Mouse (Mus musculus) thymus, postnatal 36 days (tissue): ENCODE data around the gene Rasal2.

Experiments
- DNase-seq, 2 experiments: peaks; one replicate each; pipeline ENCODE4 v3.0.0; 2022; ENCODE audit warnings: mixed read lengths in 2 of 2

The Rasal2 gene

GRCm38 (mm10) chr1:157439101-157439500, 26.7 kb upstream of the Rasal2 start:
- DNase-seq = no peak

DNA sequence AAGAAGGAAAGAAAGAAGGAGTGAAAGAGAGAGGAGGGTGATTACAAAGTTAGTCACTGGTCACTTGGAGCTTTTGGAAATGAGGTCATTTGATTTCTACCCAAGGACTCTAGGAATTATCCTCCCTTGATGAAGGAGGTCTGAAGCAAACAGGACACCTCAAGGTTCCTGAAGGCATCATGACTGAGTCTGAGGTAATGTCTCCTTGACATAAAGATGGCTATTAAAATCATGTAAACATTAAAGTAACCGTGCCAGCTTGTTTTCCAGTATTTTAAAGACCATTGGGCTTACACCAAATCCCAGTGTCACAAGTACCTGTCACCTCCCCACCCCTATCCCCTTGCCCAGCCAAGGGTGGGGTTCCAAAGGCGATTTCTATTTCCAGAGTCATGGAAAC, 25.9 kb upstream of the Rasal2 start:
- no peak for DNase-seq

DNA sequence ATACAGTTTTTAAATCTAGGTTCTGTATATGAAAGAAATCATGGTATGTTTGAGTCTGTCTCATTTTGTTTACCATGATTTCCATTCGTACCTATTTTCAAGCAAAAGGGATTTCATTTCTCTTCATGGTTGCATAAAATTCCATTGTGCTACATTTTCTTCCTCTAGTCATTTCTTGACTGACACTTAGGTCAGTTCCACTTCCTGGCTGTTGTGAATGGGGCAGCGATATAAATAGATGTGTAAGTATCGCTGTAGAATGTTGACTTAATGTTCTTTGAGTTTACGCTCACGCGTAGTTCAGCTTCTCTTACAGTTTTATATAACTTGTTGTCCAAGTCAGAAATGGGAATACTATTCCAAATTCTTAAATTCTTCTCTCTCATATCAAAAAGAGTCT, 23.5 kb upstream of the Rasal2 start:
- no peak for DNase-seq

- DNase-seq = no peak
These were observed 22.0 kb upstream of the Rasal2 start for GRCm38 (mm10) chr1:157434404-157434803.

- DNase-seq = no peak
These were observed 20.9 kb upstream of the Rasal2 start for GRCm38 (mm10) chr1:157433316-157433715.

DNA sequence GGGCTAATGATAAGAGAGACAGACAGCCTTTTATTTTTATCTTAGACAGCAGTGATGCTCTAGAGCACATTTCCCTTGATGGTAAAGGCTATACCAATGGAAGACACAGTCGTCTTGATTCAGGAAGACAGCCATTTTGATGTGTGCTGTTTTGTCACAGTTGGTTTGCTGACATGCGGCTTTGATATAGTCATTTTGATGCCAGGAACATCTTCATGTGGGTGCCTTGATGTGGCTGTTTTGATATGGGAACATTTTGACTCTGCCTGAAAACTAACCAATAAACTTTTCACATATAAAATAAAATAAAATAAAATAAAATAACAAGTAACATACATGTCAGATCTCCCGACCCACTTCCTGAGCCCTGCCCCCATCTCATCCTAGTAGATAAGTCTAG, 16.0 kb upstream of the Rasal2 start:
- peak; percentile 15 to 18 for DNase-seq

DNA sequence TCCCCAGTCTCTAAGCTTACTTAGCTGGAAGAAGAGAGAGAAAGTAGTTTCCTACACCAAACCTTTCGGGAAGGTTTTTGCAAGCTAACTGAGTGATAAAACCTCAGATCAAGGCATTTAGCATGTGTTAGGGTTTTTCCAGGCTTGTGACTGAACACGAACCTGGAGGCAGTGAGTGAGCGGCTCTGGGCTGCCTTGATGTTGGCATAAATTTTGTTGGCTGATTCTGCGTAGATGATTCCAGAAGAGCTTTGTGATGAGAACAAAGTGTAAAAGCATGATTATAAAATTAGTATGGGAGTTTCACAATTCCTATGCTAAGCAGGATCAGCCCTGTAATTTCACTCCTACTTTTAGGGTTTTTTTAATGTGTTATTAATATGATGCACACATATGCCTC, 15.2 kb upstream of the Rasal2 start:
- no peak for DNase-seq

GRCm38 (mm10) chr1:157426933-157427332, 14.5 kb upstream of the Rasal2 start:
- no peak for DNase-seq

DNA sequence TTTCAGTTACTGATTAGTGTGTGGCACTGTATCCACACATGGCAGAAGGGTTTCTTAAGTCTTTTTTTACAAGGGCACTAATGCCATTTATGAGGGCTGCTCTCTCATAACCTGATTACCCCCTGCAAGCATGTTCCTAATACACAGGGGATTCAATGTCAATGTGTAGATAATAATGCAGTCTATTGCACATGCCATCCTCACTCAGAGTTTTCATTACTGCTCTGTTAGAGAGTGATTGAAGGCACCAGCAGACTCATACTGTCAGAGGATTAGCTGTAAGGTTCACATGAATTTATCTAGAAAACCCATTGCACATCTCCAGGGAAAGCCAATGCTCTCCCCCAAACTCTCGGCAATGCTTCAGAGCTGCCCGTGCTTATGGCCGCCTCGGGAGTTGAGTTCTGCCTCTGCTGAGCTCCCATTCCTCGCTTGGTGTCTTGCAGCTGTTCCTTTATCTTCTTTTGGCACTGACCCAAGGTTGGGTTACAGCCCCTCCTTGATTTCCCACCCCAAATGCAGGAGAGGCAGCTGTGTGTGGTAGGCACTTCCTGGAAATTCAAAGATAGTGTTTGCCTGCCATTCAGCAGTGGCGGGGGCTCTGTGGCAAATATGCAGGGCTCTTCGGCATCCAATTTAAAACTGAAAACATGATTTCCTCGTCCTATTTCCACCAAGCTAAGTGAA, 13.5 kb upstream of the Rasal2 start:
- DNase-seq = no peak

DNA sequence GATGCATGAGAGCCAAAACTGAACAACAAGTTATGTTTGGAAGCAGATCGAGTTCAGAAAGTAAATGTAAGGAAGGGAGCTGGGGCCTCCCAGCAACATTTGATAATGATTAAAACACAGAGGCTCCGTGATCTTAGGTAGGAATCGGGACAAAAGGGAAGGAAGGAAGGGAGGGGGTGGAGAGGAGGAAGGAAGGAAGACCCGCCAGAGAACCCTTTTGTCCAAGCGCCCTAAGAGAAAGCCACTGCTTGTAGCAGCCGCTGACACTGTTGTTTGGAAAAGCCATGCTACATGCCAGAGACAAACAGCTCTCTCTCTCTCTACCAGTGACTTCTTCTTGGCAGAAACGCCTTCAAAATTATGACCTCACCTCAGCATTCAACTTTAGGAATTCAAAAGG, 5.5 kb upstream of the Rasal2 start:
- DNase-seq = no peak

- DNase-seq = no peak
These were observed 5.0 kb upstream of the Rasal2 start for GRCm38 (mm10) chr1:157417414-157417813.

DNA sequence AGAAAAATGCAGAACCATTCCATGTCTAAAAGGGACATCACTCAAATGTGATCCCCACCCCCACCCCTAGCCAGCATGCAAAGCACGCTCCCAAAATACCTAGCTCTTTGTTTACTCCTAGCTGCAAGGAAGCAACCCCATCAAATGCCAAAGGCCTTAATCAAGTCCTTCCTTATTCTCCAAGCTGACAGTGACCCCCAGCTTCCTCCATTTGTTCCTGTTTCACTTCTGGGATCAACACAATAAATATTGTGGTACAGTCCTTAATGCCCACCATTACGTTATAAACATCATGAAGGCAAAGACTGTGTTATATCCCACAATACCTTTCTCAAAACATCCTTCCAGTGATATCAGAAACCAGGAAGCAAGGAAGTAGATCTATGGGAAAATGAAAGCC, 4.2 kb upstream of the Rasal2 start:
- DNase-seq = no peak

- no peak for DNase-seq
These were observed 3.4 kb upstream of the Rasal2 start for GRCm38 (mm10) chr1:157415771-157416170.

DNA sequence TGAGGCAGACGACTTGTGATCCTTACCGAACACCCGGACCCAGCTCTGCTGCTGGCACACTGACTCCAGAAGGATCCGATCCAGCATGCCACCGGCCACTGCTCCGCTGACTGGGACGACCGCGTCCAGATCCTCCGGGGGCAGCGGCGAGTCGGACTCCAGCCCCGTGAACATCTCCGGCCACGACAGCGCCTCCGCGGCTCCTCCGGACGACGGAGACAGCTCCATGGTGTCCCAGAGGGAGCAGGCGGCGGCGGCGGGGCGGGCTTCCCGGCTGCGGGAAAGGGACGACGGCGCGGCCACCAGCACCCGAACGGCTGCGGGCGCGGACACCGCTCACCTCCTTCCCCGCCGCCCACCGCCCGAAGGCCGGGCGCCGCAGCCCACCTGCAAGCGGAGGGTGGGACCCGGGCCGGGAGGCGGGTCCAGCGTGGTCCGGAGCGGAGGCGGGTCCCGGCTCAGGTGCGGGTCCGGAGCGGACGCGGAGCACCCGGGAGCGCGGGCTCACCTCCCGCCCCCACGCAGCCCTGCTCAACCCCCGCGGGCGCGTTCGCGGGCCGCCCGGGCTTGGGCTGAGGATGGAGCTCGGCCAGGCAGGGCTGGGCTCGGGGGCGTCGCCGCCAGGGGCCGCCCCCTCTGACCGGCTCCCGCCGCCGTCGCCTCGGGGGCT, 549 bp downstream of the Rasal2 start:
- DNase-seq = peak in 1 of 2 experiments; percentile 51

DNA sequence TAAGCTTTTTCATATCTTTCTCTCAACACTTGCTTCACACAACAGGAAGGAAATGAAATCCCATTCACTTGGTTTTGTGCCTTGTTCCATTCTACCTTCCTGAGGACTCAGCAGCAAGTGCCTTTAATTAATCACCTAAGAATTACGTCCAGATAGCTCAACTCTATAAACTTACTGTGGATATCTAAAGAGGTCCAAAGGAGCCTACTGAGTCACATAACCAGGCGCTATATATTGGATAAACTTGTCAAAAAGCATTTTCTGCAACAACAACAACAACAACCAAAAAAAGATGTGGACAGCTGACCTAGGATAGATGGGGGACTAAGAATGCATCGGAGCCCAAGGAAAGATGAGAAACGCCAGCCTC, 1.1 kb downstream of the Rasal2 start:
- no peak for DNase-seq

- no peak for DNase-seq
These were observed 1.5 kb downstream of the Rasal2 start for GRCm38 (mm10) chr1:157410937-157411336.

DNA sequence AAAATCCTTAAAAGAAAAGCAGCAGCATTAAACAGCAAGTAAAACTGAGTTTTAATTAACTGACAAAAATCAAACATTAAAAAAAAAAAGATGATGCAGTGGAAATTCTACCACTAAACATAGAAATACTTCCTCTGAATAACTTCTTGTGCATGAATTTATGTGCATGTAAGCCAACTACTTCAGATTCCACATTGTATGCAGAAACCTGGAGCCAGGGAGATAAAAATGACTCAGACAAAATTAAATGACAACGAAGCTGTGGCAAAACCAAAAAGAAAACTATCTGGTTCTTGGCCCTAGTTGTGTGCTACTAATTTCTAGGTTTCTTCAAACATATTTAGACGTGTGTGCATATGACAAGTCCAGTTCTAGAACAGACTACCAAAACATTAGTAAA, 2.7 kb downstream of the Rasal2 start:
- no peak for DNase-seq

- no peak for DNase-seq
These were observed 24.4 kb downstream of the Rasal2 start for GRCm38 (mm10) chr1:157388027-157388426.

DNA sequence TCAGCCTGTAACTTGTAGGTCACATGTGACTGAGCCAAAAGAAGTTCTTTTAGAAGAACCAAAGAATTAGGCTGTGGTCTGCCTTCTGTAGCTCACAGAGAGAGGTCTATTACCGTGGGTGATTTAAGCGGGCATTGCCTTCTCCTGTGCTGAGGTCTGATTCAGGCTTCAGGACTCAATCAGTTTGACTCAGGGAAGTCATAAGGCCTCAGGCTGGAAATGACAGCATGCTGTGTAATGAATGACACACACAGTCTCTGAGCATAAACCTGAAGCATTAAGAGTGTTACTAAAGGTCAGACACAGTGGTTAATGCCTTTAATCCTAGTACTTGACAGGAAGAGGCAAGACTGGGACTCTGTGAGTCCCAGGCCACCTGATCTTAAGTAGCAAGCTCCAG, 31.7 kb downstream of the Rasal2 start:
- DNase-seq = no peak

- no peak for DNase-seq
These were observed 42.0 kb downstream of the Rasal2 start for GRCm38 (mm10) chr1:157370397-157370796.

GRCm38 (mm10) chr1:157368316-157368715, 44.1 kb downstream of the Rasal2 start:
- no peak for DNase-seq

- no peak for DNase-seq
These were observed 65.7 kb downstream of the Rasal2 start for GRCm38 (mm10) chr1:157346661-157347060.

DNA sequence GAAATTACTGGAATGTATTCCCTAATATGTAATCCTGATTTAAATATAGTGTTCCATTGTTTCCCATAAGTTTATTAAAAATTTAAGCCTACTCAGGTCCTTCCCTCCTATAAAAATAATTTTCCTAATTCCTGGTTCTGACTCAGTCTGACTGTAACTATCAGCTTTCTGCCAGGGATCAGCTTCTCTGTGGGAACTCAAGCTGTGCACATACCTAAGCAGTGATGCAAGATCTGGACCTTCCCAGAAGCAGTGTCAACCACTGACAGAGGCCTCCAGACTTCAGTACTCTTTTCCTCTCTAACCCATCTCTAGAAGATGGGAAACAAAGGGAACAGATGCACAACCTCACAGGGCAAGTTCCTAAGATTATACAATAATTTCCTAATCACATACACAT, 68.9 kb downstream of the Rasal2 start:
- DNase-seq = no peak

- DNase-seq = no peak
These were observed 77.6 kb downstream of the Rasal2 start for GRCm38 (mm10) chr1:157334834-157335233.

DNA sequence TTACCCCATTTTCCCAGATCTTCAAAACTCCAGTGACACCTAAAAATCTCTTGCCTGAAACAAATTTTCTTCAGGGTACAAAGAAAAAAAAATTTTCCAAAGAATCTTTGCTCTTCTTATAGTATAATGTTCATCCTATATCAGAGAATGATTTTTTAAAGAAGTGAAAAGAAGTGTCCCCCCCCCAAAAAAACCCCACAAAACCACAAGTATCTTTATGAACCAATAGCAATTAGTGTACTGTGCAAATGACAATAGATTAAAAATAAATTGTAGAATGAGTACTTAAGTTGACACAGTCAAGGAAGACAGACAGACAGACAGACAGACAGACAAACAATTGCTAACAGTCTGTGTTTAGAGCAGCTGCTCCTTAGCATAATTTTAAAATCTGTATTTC, 84.3 kb downstream of the Rasal2 start:
- no peak for DNase-seq
